Mouse (Mus musculus) forebrain, embryonic 16.5 days (tissue): ENCODE measurements around the gene Cfd. TPM values are rescaled to one million over a fixed set of nuclear protein-coding genes. Genes with fewer than 3 reads are reported as not detected.

ENCODE experiments used
- ATAC-seq: fragments of 200-750 bp; cut with Nextera tagmentation; 2 replicates; pipeline ENCODE4 v1.8.0; 2017; ENCODE audit warnings: mild to moderate bottlenecking, moderate library complexity
- H3K27ac ChIP-seq: fragments of 300-500 bp; sonication (generic); 2 replicates; pipeline ENCODE4 v1.5.1; 2014; ENCODE audit warnings: low read length, control low read depth
- H3K27me3 ChIP-seq: fragments of 300-500 bp; sonication (generic); replicated peaks from 2 replicates; pipeline ENCODE4 v1.6.1; 2014; ENCODE audit warnings: low read length; ENCODE audit not compliant: control insufficient read depth, insufficient read depth
- H3K36me3 ChIP-seq: fragments of 300-500 bp; sonication (generic); 2 replicates; pipeline ENCODE4 v1.6.1; 2014; ENCODE audit not compliant: control insufficient read depth, insufficient read depth
- H3K4me1 ChIP-seq: fragments of 300-500 bp; sonication (generic); replicated peaks from 2 replicates; pipeline ENCODE4 v1.6.1; 2014; ENCODE audit warnings: low read length; ENCODE audit not compliant: control insufficient read depth, insufficient read depth
- H3K4me2 ChIP-seq: fragments of 300-500 bp; sonication (generic); 2 replicates; pipeline ENCODE4 v1.6.1; 2014; ENCODE audit warnings: mild to moderate bottlenecking, low read length, control low read depth
- H3K4me3 ChIP-seq: fragments of 300-500 bp; sonication (generic); replicated peaks from 2 replicates; pipeline ENCODE4 v1.5.1; 2014; ENCODE audit warnings: mild to moderate bottlenecking, low read length, control low read depth
- H3K9ac ChIP-seq: fragments of 300-500 bp; sonication (generic); replicated peaks from 2 replicates; pipeline ENCODE4 v1.6.1; 2014; ENCODE audit warnings: low read depth, low read length, control low read depth
- H3K9me3 ChIP-seq: fragments of 300-500 bp; sonication (generic); 2 replicates; pipeline ENCODE4 v1.6.1; 2016; ENCODE audit warnings: low read length; ENCODE audit not compliant: control insufficient read depth
- WGBS: fragments of 180-500 bp; shearing (Covaris S2); extraction: QIAGEN DNeasy Blood & Tissue Kit; methylation state at CpG from one replicate; pipeline ENCODE4 v1.1.7; 2014; 5-methylcytosine and 5-hydroxymethylcytosine counted together
- polyA plus RNA-seq: library from polyadenylated mRNA; unstranded; fragments of >200 nt; fragmentation: Nextera tagmentation; extraction: Ambion mirVana; gene quantifications from 2 replicates; pipeline ENCODE4 v1.2.1, GENCODE M21; 2015

Cfd gene
- polyA plus RNA-seq, 1 experiment from 2014 or later: not detected

- Histone ChIP-seq H3K4me1 (peaks cover 57% of the 10 kb centered on the region), H3K9ac (peak within 1 kb of the TSS; percentile 95), H3K27me3 (no peaks in the 10 kb centered on the region), H3K4me2 (peak within 1 kb of the TSS; percentile 96), H3K27ac (peak within 1 kb of the TSS; percentile 100), H3K4me3 (peak within 1 kb of the TSS; percentile 97), H3K9me3 (no peaks in the 10 kb centered on the region), H3K36me3 (peaks cover 1% of the 10 kb centered on the region)
- WGBS: under 1% methylated on average over 75 of the region's 75 CpGs
- peak; percentile 93 for ATAC-seq
These were observed 36.5 kb upstream of the Cfd start, which contains the start of gene Ptbp1 for GRCm38 (mm10) chr10:79853860-79854795. Gene Ptbp1 (plus strand): TSS chr10:79854427.

GRCm38 (mm10) chr10:79854801-79855541, 35.7 kb upstream of the Cfd start:
- H3K9me3 ChIP-seq: no peaks in the 10 kb centered on the region
- H3K4me2 ChIP-seq: peak overlapping the region; percentile 96
- H3K27me3 ChIP-seq: no peaks in the 10 kb centered on the region
- peak overlapping the region; percentile 95 for H3K9ac ChIP-seq
- peak overlapping the region; percentile 97 for H3K4me3 ChIP-seq
- peak overlapping the region; percentile 100 for H3K27ac ChIP-seq
- peaks cover 9% of the 10 kb centered on the region for H3K36me3 ChIP-seq
- under 1% methylated on average over 77 of the region's 83 CpGs for WGBS
- H3K4me1 ChIP-seq: peaks cover 61% of the 10 kb centered on the region
- peak; percentile 21 for ATAC-seq

GRCm38 (mm10) chr10:79855558-79856184, 35.0 kb upstream of the Cfd start:
- Histone ChIP-seq H3K36me3 (peaks cover 16% of the 10 kb centered on the region), H3K4me3 (peak overlapping the region; percentile 97), H3K27me3 (no peaks in the 10 kb centered on the region), H3K4me1 (peaks cover 61% of the 10 kb centered on the region), H3K4me2 (peak overlapping the region; percentile 96), H3K27ac (peak overlapping the region; percentile 100), H3K9ac (peak overlapping the region; percentile 95), H3K9me3 (no peaks in the 10 kb centered on the region)
- 3% methylated on average over 10 of the region's 10 CpGs for WGBS
- ATAC-seq: no peak

GRCm38 (mm10) chr10:79856280-79856679, 34.4 kb upstream of the Cfd start:
- peaks cover 22% of the 10 kb centered on the region for H3K36me3 ChIP-seq
- ATAC-seq: no peak
- H3K4me3 ChIP-seq: peak overlapping the region; percentile 97
- H3K4me2 ChIP-seq: peak overlapping the region; percentile 96
- H3K27me3 ChIP-seq: no peaks in the 10 kb centered on the region
- no peaks in the 10 kb centered on the region for H3K9me3 ChIP-seq
- H3K27ac ChIP-seq: peak overlapping the region; percentile 31
- WGBS: 31% methylated on average over 6 of the region's 6 CpGs
- peaks cover 60% of the 10 kb centered on the region for H3K4me1 ChIP-seq
- peak overlapping the region; percentile 95 for H3K9ac ChIP-seq

- 42% methylated on average over 7 of the region's 7 CpGs for WGBS
- Histone ChIP-seq H3K4me1 (peaks cover 54% of the 10 kb centered on the region), H3K36me3 (peaks cover 27% of the 10 kb centered on the region)
These were observed 33.8 kb upstream of the Cfd start for GRCm38 (mm10) chr10:79856704-79857451.

GRCm38 (mm10) chr10:79857452-79857811, 33.2 kb upstream of the Cfd start:
- peaks cover 30% of the 10 kb centered on the region for H3K36me3 ChIP-seq
- peak overlapping the region; percentile 95 for H3K9ac ChIP-seq
- no peaks in the 10 kb centered on the region for H3K27me3 ChIP-seq
- H3K4me3 ChIP-seq: peak overlapping the region; percentile 97
- WGBS: 14% methylated on average over 4 of the region's 4 CpGs
- H3K27ac ChIP-seq: peak overlapping the region; percentile 65
- peak overlapping the region; percentile 96 for H3K4me2 ChIP-seq
- peaks cover 49% of the 10 kb centered on the region for H3K4me1 ChIP-seq
- no peak for ATAC-seq
- no peaks in the 10 kb centered on the region for H3K9me3 ChIP-seq

More at GRCm38 (mm10) chr10:79856704-79857451, 33.8 kb upstream of the Cfd start:
- H3K9ac ChIP-seq: peak overlapping the region; percentile 95
- peak overlapping the region; percentile 97 for H3K4me3 ChIP-seq
- H3K9me3 ChIP-seq: no peaks in the 10 kb centered on the region
- peak overlapping the region; percentile 96 for H3K4me2 ChIP-seq
- H3K27me3 ChIP-seq: no peaks in the 10 kb centered on the region
- ATAC-seq: no peak
- H3K27ac ChIP-seq: peak overlapping the region; percentile 65

- Histone ChIP-seq H3K9me3 (no peaks in the 10 kb centered on the region), H3K27ac (peak overlapping the region; percentile 65), H3K36me3 (peaks cover 30% of the 10 kb centered on the region), H3K4me1 (peaks cover 44% of the 10 kb centered on the region), H3K27me3 (no peaks in the 10 kb centered on the region), H3K9ac (peak overlapping the region; percentile 40; the same call in 1 of the 2 replicates), H3K4me2 (peak overlapping the region; percentile 96), H3K4me3 (peak overlapping the region; percentile 97)
- ATAC-seq: no peak
- 56% methylated on average over 2 of the region's 2 CpGs for WGBS
These were observed 32.8 kb upstream of the Cfd start for GRCm38 (mm10) chr10:79857894-79858293.

- Histone ChIP-seq H3K9ac (0 out of 2 replicates have a peak overlapping the region, but pooled peaks have one; percentile 15), H3K27ac (peak overlapping the region; percentile 65), H3K36me3 (peaks cover 32% of the 10 kb centered on the region), H3K9me3 (no peaks in the 10 kb centered on the region), H3K4me1 (peaks cover 38% of the 10 kb centered on the region), H3K4me2 (peak overlapping the region; percentile 96), H3K27me3 (no peaks in the 10 kb centered on the region), H3K4me3 (peak overlapping the region; percentile 97)
- WGBS: 32% methylated on average over 16 of the region's 17 CpGs
- ATAC-seq: peak; percentile 10; the same call in 1 of the 2 replicates
These were observed 32.1 kb upstream of the Cfd start for GRCm38 (mm10) chr10:79858416-79859074.
